Mouse (Mus musculus) regulatory T cell (primary cell): ENCODE data around the gene Fbn1.

Experiments used
- in situ Hi-C: fragments of 300-600 bp; cut with MboI, MseI; formaldehyde crosslinking; loops from one replicate; pipeline ENCODE4 v1.15.1; 2025; ENCODE audit warnings: high pct_unique_total_duplicates

Fbn1 gene

GRCm38 (mm10) chr2:125507893-125508292 lies at the start of gene Fbn1:
Gene Fbn1, minus strand, starts transcription at chr2:125507993.
- in situ Hi-C loops = no loop called here

GRCm38 (mm10) chr2:125555830-125556229 lies 48.0 kb upstream of the Fbn1 start:
- in situ Hi-C loops = no loop called here

GRCm38 (mm10) chr2:125548806-125549578 lies 41.2 kb upstream of the Fbn1 start:
- in situ Hi-C loops = no loop called here

- in situ Hi-C loops = no loop called here
These were observed 37.2 kb upstream of the Fbn1 start for GRCm38 (mm10) chr2:125544986-125545385.

GRCm38 (mm10) chr2:125543646-125544045 lies 35.9 kb upstream of the Fbn1 start:
- in situ Hi-C loops = no loop called here

- in situ Hi-C loops = no loop called here
These were observed 33.7 kb upstream of the Fbn1 start for GRCm38 (mm10) chr2:125541451-125541850.

GRCm38 (mm10) chr2:125540579-125540978 lies 32.8 kb upstream of the Fbn1 start:
- in situ Hi-C loops = no loop called here

- in situ Hi-C loops = no loop called here
These were observed 31.8 kb upstream of the Fbn1 start for GRCm38 (mm10) chr2:125539640-125540039.

- in situ Hi-C loops = no loop called here
These were observed 22.9 kb upstream of the Fbn1 start for GRCm38 (mm10) chr2:125530665-125531064.

- in situ Hi-C loops = no loop called here
These were observed 18.8 kb upstream of the Fbn1 start for GRCm38 (mm10) chr2:125526566-125526965.

GRCm38 (mm10) chr2:125525484-125525883 lies 17.7 kb upstream of the Fbn1 start:
- in situ Hi-C loops = no loop called here

GRCm38 (mm10) chr2:125516594-125516993 lies 8.8 kb upstream of the Fbn1 start:
- in situ Hi-C loops = no loop called here

GRCm38 (mm10) chr2:125515291-125516057 lies 7.7 kb upstream of the Fbn1 start:
- in situ Hi-C loops = no loop called here

- in situ Hi-C loops = no loop called here
These were observed 6.6 kb upstream of the Fbn1 start for GRCm38 (mm10) chr2:125514391-125514790.

GRCm38 (mm10) chr2:125512544-125512943 lies 4.8 kb upstream of the Fbn1 start:
- in situ Hi-C loops = no loop called here

GRCm38 (mm10) chr2:125511898-125512297 lies 4.1 kb upstream of the Fbn1 start:
- in situ Hi-C loops = no loop called here

GRCm38 (mm10) chr2:125510752-125511151 lies 3.0 kb upstream of the Fbn1 start:
- in situ Hi-C loops = no loop called here

GRCm38 (mm10) chr2:125508381-125508780 lies 588 bp upstream of the Fbn1 start:
- in situ Hi-C loops = no loop called here

GRCm38 (mm10) chr2:125506316-125507054 lies 1.3 kb downstream of the Fbn1 start:
- in situ Hi-C loops = no loop called here

- in situ Hi-C loops = no loop called here
These were observed 2.0 kb downstream of the Fbn1 start for GRCm38 (mm10) chr2:125505746-125506315.

GRCm38 (mm10) chr2:125505006-125505745 lies 2.6 kb downstream of the Fbn1 start, which contains the start of gene Gm9913:
Gene Gm9913, plus strand, starts transcription at chr2:125505089.
- in situ Hi-C loops = no loop called here
